Comparison of ENCODE assay signal across 13 mouse cellular contexts in the genomic region with DNA sequence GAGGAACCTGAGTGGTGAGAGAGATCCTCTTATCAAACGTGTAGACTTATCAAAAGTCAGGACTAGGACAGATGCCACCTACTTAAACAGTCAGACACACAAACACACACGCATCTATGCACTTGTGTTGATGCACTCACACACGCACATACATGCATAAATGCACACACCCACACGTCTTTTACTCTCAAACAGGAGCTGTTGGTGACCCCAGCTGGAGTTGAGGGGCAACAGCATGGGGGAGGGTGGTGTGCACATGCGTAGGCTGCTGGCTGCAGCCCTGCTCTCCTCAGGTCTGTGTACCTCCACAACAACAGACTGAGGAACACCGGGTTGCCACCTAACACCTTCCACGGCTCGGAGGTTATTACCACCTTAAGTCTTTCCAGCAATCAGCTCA. TPM values are rescaled to one million over a fixed set of nuclear protein-coding genes. Genes with fewer than 3 reads are reported as not detected.
DNase-seq lines count a peak whose midpoint lies in the region; ATAC-seq and TF ChIP-seq lines count a peak whose summit lies in the region.
"Had no signal": no experiment of that assay in that cellular context is flagged by ENCODE, and none has a peak within 500 bp of the region (broad histone marks: within the 10 kb centered on the region; RNA-seq: fewer than 3 reads in every experiment).

No protein-coding gene starts in this region.

- DNase-seq in cerebellum, adult 8-10 months: peak; percentile 3
- DNase-seq in cerebellum, postnatal 25 days: no peak
- DNase-seq in liver, postnatal 0 days: no peak
- no peak for DNase-seq in liver, embryonic 11.5 days (ENCODE audit: low spot score)
- DNase-seq in T-cell, adult 2 months (ENCODE audit: low spot score): peak; percentile 62
- peak; percentile 61 for DNase-seq in thymus, adult 2 months
- DNase-seq in gastrocnemius, postnatal 36 days: no peak
- DNase-seq in heart, adult 11 months: no peak
- DNase-seq: left cerebral cortex, postnatal 4 days; lung, postnatal 36 days had no signal

- no peak overlapping the region for H3K9ac ChIP-seq in liver, postnatal 0 days (replicated peaks)
- no peak overlapping the region for H3K9ac ChIP-seq in liver, embryonic 11.5 days (ENCODE audit: low read depth, low read length)
- H3K9ac ChIP-seq: embryonic facial prominence, embryonic 15.5 days had no signal

- intact Hi-C loops in gastrocnemius, postnatal 36 days (cut with DNase I): no loop called here

- no peak for TF ChIP-seq EP300 in liver, postnatal 0 days (IDR thresholded peaks at IDR 0.05; ENCODE audit: low read depth)

- no peak overlapping the region for H3K4me3 ChIP-seq in liver, postnatal 0 days (ENCODE audit: low read depth, low read length)
- no peak overlapping the region for H3K4me3 ChIP-seq in liver, embryonic 11.5 days (ENCODE audit: low read depth, low read length)
- H3K4me3 ChIP-seq in thymus, adult 2 months (ENCODE audit: control insufficient read depth, insufficient read depth, low read length): no peak overlapping the region
- H3K4me3 ChIP-seq: embryonic facial prominence, embryonic 15.5 days had no signal

- H3K27me3 ChIP-seq in liver, postnatal 0 days (ENCODE audit: insufficient read depth, low read length): no peaks in the 10 kb centered on the region
- no peaks in the 10 kb centered on the region for H3K27me3 ChIP-seq in liver, embryonic 11.5 days (replicated peaks; ENCODE audit: control insufficient read depth, insufficient read depth, low read length)
- no peaks in the 10 kb centered on the region for H3K27me3 ChIP-seq in thymus, adult 2 months (ENCODE audit: control insufficient read depth, insufficient read depth, low read length)
- H3K27me3 ChIP-seq: embryonic facial prominence, embryonic 15.5 days; Patski had no signal

- WGBS in liver, postnatal 0 days (ENCODE audit: insufficient replicate concordance): 62% methylated on average over 8 of the region's 8 CpGs
- WGBS in liver, embryonic 11.5 days: 55% methylated on average over 8 of the region's 8 CpGs
- 21% methylated on average over 8 of the region's 8 CpGs for WGBS in thymus, adult 2 months

- no peak for ATAC-seq in liver, postnatal 0 days
- ATAC-seq in liver, embryonic 11.5 days (replicated peaks; ENCODE audit: low FRiP score): no peak
- ATAC-seq: Patski had no signal

- TF ChIP-seq POLR2A in thymus, adult 2 months (IDR thresholded peaks at IDR 0.05; ENCODE audit: control insufficient read depth, extremely low read depth, insufficient read depth, low read length, poor library complexity): no peak

- H3K36me3 ChIP-seq in liver, postnatal 0 days (replicated peaks; ENCODE audit: insufficient read depth, low read length): peaks cover 8% of the 10 kb centered on the region; the same call in 1 of the 2 replicates
- peaks cover 4% of the 10 kb centered on the region; the same call in 1 of the 2 replicates for H3K36me3 ChIP-seq in liver, embryonic 11.5 days (ENCODE audit: control insufficient read depth, insufficient read depth, low read length)
- H3K36me3 ChIP-seq in thymus, adult 2 months (ENCODE audit: control insufficient read depth, insufficient read depth, low read length): peaks cover 4% of the 10 kb centered on the region; the same call in 1 of the 2 replicates

- H3K4me1 ChIP-seq in liver, postnatal 0 days (ENCODE audit: insufficient read depth): no peaks in the 10 kb centered on the region
- H3K4me1 ChIP-seq in liver, embryonic 11.5 days (replicated peaks; ENCODE audit: control insufficient read depth, insufficient read depth, low read length): peaks cover 5% of the 10 kb centered on the region; the same call in 1 of the 2 replicates
- peaks cover 53% of the 10 kb centered on the region for H3K4me1 ChIP-seq in thymus, adult 2 months (replicated peaks; ENCODE audit: control insufficient read depth, insufficient read depth, low read length)

- no peak overlapping the region for H3K4me2 ChIP-seq in liver, postnatal 0 days (ENCODE audit: low read depth, low read length)
- H3K4me2 ChIP-seq in liver, embryonic 11.5 days: no peak overlapping the region
- H3K4me2 ChIP-seq: embryonic facial prominence, embryonic 15.5 days had no signal

- no peaks in the 10 kb centered on the region for H3K9me3 ChIP-seq in liver, postnatal 0 days (ENCODE audit: low read length)
- no peaks in the 10 kb centered on the region for H3K9me3 ChIP-seq in liver, embryonic 11.5 days (ENCODE audit: control insufficient read depth, low read length)
- H3K9me3 ChIP-seq: embryonic facial prominence, embryonic 15.5 days had no signal

- 0 out of 2 replicates have a peak, but pooled peaks have one; percentile 6 for TF ChIP-seq CTCF in liver, postnatal 0 days (IDR thresholded peaks at IDR 0.05; ENCODE audit: low read depth)
- TF ChIP-seq CTCF in thymus, adult 2 months (IDR thresholded peaks at IDR 0.05; ENCODE audit: borderline replicate concordance, control insufficient read depth, extremely low read depth, insufficient read depth, low read length, poor library complexity): peak; percentile 37; the same call in 1 of the 2 replicates

- no peak overlapping the region for H3K27ac ChIP-seq in liver, postnatal 0 days (ENCODE audit: low read depth)
- H3K27ac ChIP-seq in liver, embryonic 11.5 days (ENCODE audit: low read depth, low read length): no peak overlapping the region
- H3K27ac ChIP-seq in thymus, adult 2 months (ENCODE audit: control insufficient read depth, insufficient read depth, low read length): no peak overlapping the region
- H3K27ac ChIP-seq: embryonic facial prominence, embryonic 15.5 days had no signal

RNA-seq across cellular contexts. Expression of a gene that starts 2.5 kb away (rescaled TPM):
- not detected in 2 replicates for polyA plus RNA-seq in liver, postnatal 0 days (2015; fragmentation: Nextera tagmentation; extraction: Ambion mirVana)
- polyA plus RNA-seq in liver, embryonic 11.5 days (2014; fragmentation: Nextera tagmentation; extraction: Ambion mirVana): 0.12 and 0.26 TPM in 2 replicates
- polyA plus RNA-seq in thymus, adult 2 months (2012; rRNA removed): 6.6 and 7.7 TPM in 2 replicates
- total RNA-seq in gastrocnemius, postnatal 36 days (2021): not detected
- total RNA-seq: left cerebral cortex, postnatal 4 days had no signal

RNA-seq across cellular contexts. Expression of a gene that starts 19.5 kb away (rescaled TPM):
- 4.4 and 4.5 TPM in 2 replicates for polyA plus RNA-seq in liver, postnatal 0 days (2015; fragmentation: Nextera tagmentation; extraction: Ambion mirVana)
- 13.7 and 14.1 TPM in 2 replicates for polyA plus RNA-seq in liver, embryonic 11.5 days (2014; fragmentation: Nextera tagmentation; extraction: Ambion mirVana)
- polyA plus RNA-seq in thymus, adult 2 months (2012; rRNA removed): 49.8 and 54.6 TPM in 2 replicates
- total RNA-seq in gastrocnemius, postnatal 36 days (2021): 10 to 100 TPM; 15.7 to 16.1 TPM

RNA-seq across cellular contexts. Expression of a gene that starts 19.5 kb away (rescaled TPM):
- 0.24 and 0.29 TPM in 2 replicates for polyA plus RNA-seq in liver, postnatal 0 days (2015; fragmentation: Nextera tagmentation; extraction: Ambion mirVana)
- polyA plus RNA-seq in liver, embryonic 11.5 days (2014; fragmentation: Nextera tagmentation; extraction: Ambion mirVana): 0.36 and 0.47 TPM in 2 replicates
- 1.9 and 2.4 TPM in 2 replicates for polyA plus RNA-seq in thymus, adult 2 months (2012; rRNA removed)
- under 1 TPM in 1 of 2 experiments, not detected in 1; 0.28 TPM for total RNA-seq in gastrocnemius, postnatal 36 days (2021)

RNA-seq across cellular contexts. Expression of a gene that starts 23.7 kb away (rescaled TPM):
- polyA plus RNA-seq in liver, postnatal 0 days (2015; fragmentation: Nextera tagmentation; extraction: Ambion mirVana): 2.3 and 2.8 TPM in 2 replicates
- 5.9 and 10.0 TPM in 2 replicates for polyA plus RNA-seq in liver, embryonic 11.5 days (2014; fragmentation: Nextera tagmentation; extraction: Ambion mirVana)
- 190 and 211 TPM in 2 replicates for polyA plus RNA-seq in thymus, adult 2 months (2012; rRNA removed)
- 1 to 10 TPM; 4.8 to 5.1 TPM for total RNA-seq in gastrocnemius, postnatal 36 days (2021)

RNA-seq across cellular contexts. Expression of a gene that starts 56.7 kb away (rescaled TPM):
- 0.34 and 0.79 TPM in 2 replicates for polyA plus RNA-seq in liver, postnatal 0 days (2015; fragmentation: Nextera tagmentation; extraction: Ambion mirVana)
- 1.2 and 1.8 TPM in 2 replicates for polyA plus RNA-seq in liver, embryonic 11.5 days (2014; fragmentation: Nextera tagmentation; extraction: Ambion mirVana)
- 5.5 and 8.5 TPM in 2 replicates for polyA plus RNA-seq in thymus, adult 2 months (2012; rRNA removed)
- not detected for total RNA-seq in gastrocnemius, postnatal 36 days (2021)
- polyA plus RNA-seq: spleen, adult 2 months had no signal

Comparison
In these comparisons a context has a peak if more than half of its experiments do, and no peak if none do; other contexts are left out.
1. DNase-seq: peak in cerebellum, adult 8-10 months (single experiment), T-cell, adult 2 months (single experiment) and thymus, adult 2 months (single experiment); none in cerebellum, postnatal 25 days (0 of 2), liver, postnatal 0 days (single experiment), liver, embryonic 11.5 days (single experiment), gastrocnemius, postnatal 36 days (0 of 2) and heart, adult 11 months (single experiment).